ENCODE assay signal across 13 mouse cellular contexts in the genomic region with DNA sequence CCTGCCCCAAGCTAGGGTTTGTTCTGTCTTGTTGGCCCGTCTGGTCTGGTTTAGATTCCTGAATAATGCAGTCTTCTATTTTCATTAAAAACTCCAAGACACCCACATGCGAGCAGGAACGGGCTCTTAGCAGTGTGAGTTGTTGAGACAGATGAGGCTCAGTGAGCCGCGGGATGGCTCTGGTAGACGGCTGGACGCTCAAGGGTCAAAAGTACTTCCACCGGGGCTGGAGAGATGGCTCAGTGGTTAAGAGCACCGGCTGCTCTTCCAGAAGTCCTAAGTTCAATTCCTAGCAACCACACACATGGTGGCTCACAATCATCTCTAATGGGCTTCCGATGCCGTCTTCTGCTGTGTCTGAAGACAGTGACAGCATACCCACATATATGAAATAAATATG. TPM values are rescaled to one million over a fixed set of nuclear protein-coding genes. Genes with fewer than 3 reads are reported as not detected.
"Had no signal": no experiment of that assay in that cellular context is flagged by ENCODE, and none has a peak within 500 bp of the region (broad histone marks: within the 10 kb centered on the region; RNA-seq: fewer than 3 reads in every experiment).

No protein-coding gene starts in this region.

- H3K4me3 ChIP-seq: limb, embryonic 15.5 days; midbrain, embryonic 13.5 days had no signal

- H3K27ac ChIP-seq: limb, embryonic 15.5 days; liver, embryonic 14.5 days; midbrain, embryonic 13.5 days had no signal

- H3K9me3 ChIP-seq: midbrain, embryonic 13.5 days had no signal

- ATAC-seq: intestine, embryonic 16.5 days; midbrain, embryonic 13.5 days had no signal

- H3K27me3 ChIP-seq: limb, embryonic 15.5 days; midbrain, embryonic 13.5 days had no signal

- H3K4me2 ChIP-seq: limb, embryonic 15.5 days; midbrain, embryonic 13.5 days had no signal

- DNase-seq: layer of hippocampus, adult 9-11 months; layer of hippocampus, postnatal 36 days; lung, adult 18-20 months; lung, postnatal 36 days; right cerebral cortex, adult 18-20 months; right cerebral cortex, postnatal 25 days; thymus, adult 18-20 months; thymus, postnatal 14 days had no signal

- H3K9ac ChIP-seq: limb, embryonic 15.5 days; liver, embryonic 14.5 days; midbrain, embryonic 13.5 days had no signal

- H3K36me3 ChIP-seq: limb, embryonic 15.5 days; midbrain, embryonic 13.5 days had no signal

RNA-seq across cellular contexts. Expression of a gene that starts 46.9 kb away (rescaled TPM):
- total RNA-seq: megakaryocyte progenitor cell, adult 5-6 weeks had no signal
